Mouse (Mus musculus) bone marrow, adult 2 months (tissue): ENCODE results near the gene Cmklr1. TPM values are rescaled to one million over a fixed set of nuclear protein-coding genes. Genes with fewer than 3 reads are reported as not detected.

Experiments
- H3K27ac ChIP-seq: fragments of 200-500 bp; 2 replicates; pipeline ENCODE4 v1.5.1; 2012; ENCODE audit warnings: low read depth, mild to moderate bottlenecking, control low read depth, inconsistent platforms, low read length; ENCODE audit not compliant: control insufficient read depth, poor library complexity, insufficient read depth
- H3K4me1 ChIP-seq: fragments of 200-500 bp; 2 replicates; pipeline ENCODE4 v1.6.1; 2011; ENCODE audit warnings: low read length; ENCODE audit not compliant: control insufficient read depth, insufficient read depth
- H3K4me3 ChIP-seq: fragments of 200-500 bp; replicated peaks from 2 replicates; pipeline ENCODE3; 2011; ENCODE audit warnings: mild to moderate bottlenecking, low read depth, low read length, control low read depth; ENCODE audit not compliant: control insufficient read depth
- CTCF ChIP-seq: fragments of 200-500 bp; IDR thresholded peaks from 2 replicates; pipeline ENCODE4 v1.5.1; 2011; ENCODE audit warnings: low read length, control low read depth; ENCODE audit not compliant: control insufficient read depth, insufficient read depth
- POLR2A ChIP-seq: fragments of 200-500 bp; IDR thresholded peaks from 2 replicates; pipeline ENCODE4 v1.6.1; 2011; ENCODE audit warnings: low read depth, mild to moderate bottlenecking, control low read depth, low read length, borderline replicate concordance; ENCODE audit not compliant: control insufficient read depth
- WGBS: fragments of 180-500 bp; shearing (Covaris S2); methylation state at CpG from one replicate; pipeline ENCODE4 v1.1.7; 2018; 5-methylcytosine and 5-hydroxymethylcytosine counted together
- polyA plus RNA-seq: library from polyadenylated mRNA; stranded (reverse); fragments of >200 nt; gene quantifications from 2 replicates; pipeline ENCODE4 v1.2.4, GENCODE M21; 2011; ENCODE audit warnings: low replicate concordance; ENCODE audit not compliant: missing spikeins, insufficient read depth, insufficient read length

Gene Cmklr1
- polyA plus RNA-seq, 1 experiment, result 2.6 TPM

DNA sequence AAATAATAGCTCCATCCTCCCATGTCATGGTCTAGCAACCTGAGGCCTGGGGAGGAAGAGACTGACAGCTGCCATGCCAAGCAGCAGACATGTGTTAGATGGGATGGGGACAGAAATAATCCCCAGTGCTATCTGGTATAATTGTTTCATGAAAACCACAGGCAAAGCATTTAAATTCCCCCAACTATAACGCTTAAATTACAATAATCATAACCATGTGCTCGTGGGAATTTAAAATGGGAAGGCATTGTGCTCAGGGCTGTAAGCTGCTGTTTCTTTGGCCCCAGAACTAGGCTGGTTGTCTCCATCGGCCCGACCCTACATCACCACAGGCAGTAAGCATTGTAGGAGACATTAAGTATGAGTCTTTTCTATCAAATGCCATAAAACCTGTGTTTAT lies 49.4 kb downstream of the Cmklr1 start:
- TF ChIP-seq POLR2A (no peak), CTCF (no peak)
- H3K27ac ChIP-seq, result no peak overlapping the region
- no peaks in the 10 kb centered on the region for H3K4me1 ChIP-seq
- H3K4me3 ChIP-seq, result no peak overlapping the region
- WGBS, result 81% methylated on average over 4 of the region's 4 CpGs

- no peak overlapping the region for H3K4me3 ChIP-seq
- TF ChIP-seq POLR2A, result no peak
- no peak for TF ChIP-seq CTCF
- H3K27ac ChIP-seq, result no peak overlapping the region
- WGBS, result 84% methylated on average over 3 of the region's 3 CpGs
- no peaks in the 10 kb centered on the region for H3K4me1 ChIP-seq
Measured at GRCm38 (mm10) chr5:113600181-113600580, 50.0 kb downstream of the Cmklr1 start.

- 76% methylated on average over 9 of the region's 9 CpGs for WGBS
- H3K4me1 ChIP-seq, result no peaks in the 10 kb centered on the region
- no peak overlapping the region for H3K27ac ChIP-seq
- TF ChIP-seq POLR2A (no peak), CTCF (no peak)
- no peak overlapping the region for H3K4me3 ChIP-seq
Measured at GRCm38 (mm10) chr5:113596780-113597353, 53.4 kb downstream of the Cmklr1 start.

GRCm38 (mm10) chr5:113596252-113596651 lies 54.0 kb downstream of the Cmklr1 start:
- H3K4me3 ChIP-seq, result no peak overlapping the region
- H3K27ac ChIP-seq, result no peak overlapping the region
- WGBS, result 84% methylated on average over 9 of the region's 9 CpGs
- H3K4me1 ChIP-seq, result no peaks in the 10 kb centered on the region; the same call in 1 of the 2 replicates
- TF ChIP-seq POLR2A, result no peak
- TF ChIP-seq CTCF, result no peak

- WGBS, result 42% methylated on average over 6 of the region's 6 CpGs
- Histone ChIP-seq H3K4me3 (no peak overlapping the region), H3K27ac (no peak overlapping the region), H3K4me1 (no peaks in the 10 kb centered on the region; the same call in 1 of the 2 replicates)
- TF ChIP-seq POLR2A, result no peak
- no peak for TF ChIP-seq CTCF
Measured at GRCm38 (mm10) chr5:113593911-113594705, 56.1 kb downstream of the Cmklr1 start.

- H3K27ac ChIP-seq, result no peak overlapping the region
- H3K4me3 ChIP-seq, result no peak overlapping the region
- WGBS, result 5% methylated on average over 6 of the region's 6 CpGs
- no peaks in the 10 kb centered on the region; the same call in 1 of the 2 replicates for H3K4me1 ChIP-seq
- no peak for TF ChIP-seq POLR2A
- TF ChIP-seq CTCF, result no peak
Measured at GRCm38 (mm10) chr5:113591751-113592230, 58.4 kb downstream of the Cmklr1 start.

GRCm38 (mm10) chr5:113591166-113591565 lies 59.1 kb downstream of the Cmklr1 start:
- no peak for TF ChIP-seq POLR2A
- WGBS, result 35% methylated on average over 3 of the region's 3 CpGs
- H3K4me3 ChIP-seq, result no peak overlapping the region
- H3K4me1 ChIP-seq, result no peaks in the 10 kb centered on the region; the same call in 1 of the 2 replicates
- no peak overlapping the region for H3K27ac ChIP-seq

DNA sequence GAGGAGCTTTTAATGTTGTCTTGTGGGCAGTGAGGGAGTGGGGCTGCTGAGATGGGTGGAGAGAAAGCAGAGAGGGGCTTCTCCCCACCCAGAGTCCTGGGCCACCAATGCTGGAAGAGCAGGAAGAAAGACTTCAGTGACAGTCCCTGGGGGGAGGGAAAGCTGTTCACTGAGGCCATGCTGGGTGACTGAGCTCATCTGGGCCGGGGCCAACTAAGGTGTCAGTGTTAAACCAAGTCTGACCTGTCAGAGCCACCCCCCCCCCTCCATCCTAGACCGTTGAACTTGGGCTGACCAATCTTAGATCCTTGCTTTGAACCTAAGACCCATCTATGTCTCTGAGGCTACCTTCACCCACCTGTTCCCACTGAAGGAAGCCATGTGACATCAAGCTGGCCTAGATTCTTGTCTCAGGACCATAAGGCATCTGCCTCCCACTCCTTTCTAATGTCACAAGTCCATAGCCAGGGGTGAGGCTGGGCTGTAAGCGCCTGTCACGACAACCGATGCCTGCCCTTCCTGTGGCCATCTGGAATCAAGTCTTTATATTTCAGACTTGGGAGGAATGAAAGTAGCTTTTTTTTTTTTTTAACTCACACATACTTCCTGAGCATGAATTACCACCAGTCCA lies 60.1 kb downstream of the Cmklr1 start:
- no peaks in the 10 kb centered on the region; the same call in 1 of the 2 replicates for H3K4me1 ChIP-seq
- TF ChIP-seq CTCF (no peak), POLR2A (no peak)
- 58% methylated on average over 5 of the region's 5 CpGs for WGBS
- no peak overlapping the region for H3K4me3 ChIP-seq
- no peak overlapping the region for H3K27ac ChIP-seq
